Mouse (Mus musculus): ENCODE measurements around the gene Uck2. TPM values are rescaled to one million over a fixed set of nuclear protein-coding genes. Genes with fewer than 3 reads are reported as not detected.

The Uck2 gene
- polyA plus RNA-seq, 1 experiment: not detected

- Histone ChIP-seq H3K27ac (ENCODE audit: insufficient read depth, low read depth, low read length) (no peak overlapping the region), H3K4me3 (ENCODE audit: insufficient read depth, low read depth, low read length) (no peak overlapping the region), H3K4me1 (ENCODE audit: control insufficient read depth, insufficient read depth, low read length) (peaks cover 20% of the 10 kb centered on the region)
- 66% methylated on average over 5 of the region's 5 CpGs for WGBS
- TF ChIP-seq POLR2A (IDR thresholded peaks at IDR 0.05; ENCODE audit: insufficient read depth, low read depth, low read length) (no peak), CTCF (IDR thresholded peaks at IDR 0.05; ENCODE audit: insufficient read depth, low read depth, low read length) (no peak)
Measured at GRCm38 (mm10) chr1:167287156-167287555, 2.0 kb upstream of the Uck2 start.

GRCm38 (mm10) chr1:167285356-167285755 lies 236 bp upstream of the Uck2 start:
- Histone ChIP-seq H3K27ac (ENCODE audit: insufficient read depth, low read depth, low read length) (peak overlapping the region; percentile 21; the same call in 1 of the 2 replicates), H3K4me3 (ENCODE audit: insufficient read depth, low read depth, low read length) (peak overlapping the region; percentile 66), H3K4me1 (ENCODE audit: control insufficient read depth, insufficient read depth, low read length) (peaks cover 21% of the 10 kb centered on the region)
- under 1% methylated on average over 8 of the region's 8 CpGs for WGBS
- TF ChIP-seq POLR2A (IDR thresholded peaks at IDR 0.05; ENCODE audit: insufficient read depth, low read depth, low read length) (no peak), CTCF (IDR thresholded peaks at IDR 0.05; ENCODE audit: insufficient read depth, low read depth, low read length) (no peak)

DNA sequence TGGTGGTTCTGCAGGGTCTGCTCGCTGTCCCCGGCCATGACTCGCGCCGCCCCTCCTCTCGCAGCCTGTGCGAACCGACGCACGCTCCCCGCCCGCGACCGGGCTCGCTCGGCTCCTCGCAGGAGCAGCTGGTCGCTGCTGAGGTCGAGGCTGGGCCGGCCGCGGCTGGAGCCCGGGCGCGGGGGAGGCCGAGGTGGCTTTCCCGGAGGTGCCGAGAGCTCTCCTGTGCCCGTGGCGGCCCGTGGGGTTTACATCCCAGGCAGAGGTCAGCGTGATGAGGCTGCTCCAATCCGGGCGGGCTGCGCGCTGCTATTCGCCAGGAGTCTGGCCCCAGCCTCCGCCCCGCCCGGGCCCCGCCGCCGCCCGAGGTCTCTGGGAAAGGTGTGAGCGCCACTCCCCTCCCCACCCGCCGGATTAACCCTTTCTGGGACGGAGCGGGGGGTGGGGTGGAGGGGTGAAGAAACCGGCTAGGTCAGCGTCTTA lies 242 bp downstream of the Uck2 start:
- TF ChIP-seq CTCF (IDR thresholded peaks at IDR 0.05; ENCODE audit: insufficient read depth, low read depth, low read length): no peak
- peak; percentile 58 for TF ChIP-seq POLR2A (IDR thresholded peaks at IDR 0.05; ENCODE audit: insufficient read depth, low read depth, low read length)

GRCm38 (mm10) chr1:167284258-167284836 lies 773 bp downstream of the Uck2 start:
- Histone ChIP-seq H3K4me3 (ENCODE audit: insufficient read depth, low read depth, low read length) (peak overlapping the region; percentile 66), H3K27ac (ENCODE audit: insufficient read depth, low read depth, low read length) (peak overlapping the region; percentile 28), H3K4me1 (ENCODE audit: control insufficient read depth, insufficient read depth, low read length) (peaks cover 18% of the 10 kb centered on the region)
- WGBS: under 1% methylated on average over 73 of the region's 73 CpGs
- TF ChIP-seq POLR2A (IDR thresholded peaks at IDR 0.05; ENCODE audit: insufficient read depth, low read depth, low read length) (no peak), CTCF (IDR thresholded peaks at IDR 0.05; ENCODE audit: insufficient read depth, low read depth, low read length) (0 out of 2 replicates have a peak, but pooled peaks have one; percentile 15)

More for the DNA sequence above, 242 bp downstream of the Uck2 start:
- peak overlapping the region; percentile 28 for H3K27ac ChIP-seq (ENCODE audit: insufficient read depth, low read depth, low read length)
- WGBS: under 1% methylated on average over 51 of the region's 51 CpGs
- peak overlapping the region; percentile 66 for H3K4me3 ChIP-seq (ENCODE audit: insufficient read depth, low read depth, low read length)
- H3K4me1 ChIP-seq (ENCODE audit: control insufficient read depth, insufficient read depth, low read length): peaks cover 21% of the 10 kb centered on the region

DNA sequence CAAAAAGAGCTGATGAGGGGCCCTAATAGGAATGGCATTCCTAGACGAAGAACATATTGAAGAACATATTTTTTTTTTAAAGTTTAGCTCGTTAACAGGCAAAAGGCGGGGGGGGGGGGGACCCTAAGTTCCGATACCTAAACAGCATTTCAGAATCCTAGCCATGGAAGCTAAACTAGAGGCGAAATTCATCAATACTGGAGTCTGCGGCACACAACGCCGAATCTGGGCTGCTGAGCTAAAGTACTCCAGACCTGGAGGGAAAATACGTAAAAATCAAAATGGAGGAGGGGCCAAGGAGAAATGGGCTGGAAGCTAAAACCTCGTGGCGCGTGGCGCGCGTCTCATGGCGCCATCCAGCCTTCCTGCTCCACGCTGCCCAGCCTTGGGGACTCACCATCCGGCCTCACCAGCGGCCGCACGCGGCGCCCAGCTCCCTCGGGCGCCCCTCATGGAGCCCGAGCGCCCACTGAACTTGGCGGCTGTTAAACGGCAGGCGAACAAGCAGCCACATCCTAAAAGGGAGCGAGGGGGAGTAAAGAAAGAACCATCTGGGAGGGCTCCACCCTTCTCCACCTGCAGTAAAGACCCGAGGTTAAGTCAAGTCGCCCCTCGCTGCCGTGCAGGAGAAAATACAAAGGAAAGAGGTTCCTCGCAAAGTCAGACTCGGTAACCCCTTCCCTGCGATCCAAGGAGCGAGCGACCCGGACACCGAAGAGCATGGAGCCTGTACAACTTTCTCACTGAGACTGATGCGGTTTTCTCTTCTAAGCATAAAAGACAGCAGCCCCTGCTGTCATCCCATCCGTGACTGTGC lies 1.5 kb downstream of the Uck2 start:
- peaks cover 19% of the 10 kb centered on the region for H3K4me1 ChIP-seq (ENCODE audit: control insufficient read depth, insufficient read depth, low read length)
- H3K27ac ChIP-seq (ENCODE audit: insufficient read depth, low read depth, low read length): peak overlapping the region; percentile 31
- TF ChIP-seq POLR2A (IDR thresholded peaks at IDR 0.05; ENCODE audit: insufficient read depth, low read depth, low read length) (0 out of 2 replicates have a peak, but pooled peaks have one; percentile 28), CTCF (IDR thresholded peaks at IDR 0.05; ENCODE audit: insufficient read depth, low read depth, low read length) (no peak)
- under 1% methylated on average over 44 of the region's 44 CpGs for WGBS
- H3K4me3 ChIP-seq (ENCODE audit: insufficient read depth, low read depth, low read length): peak overlapping the region; percentile 66

GRCm38 (mm10) chr1:167282768-167283167 lies 2.4 kb downstream of the Uck2 start:
- H3K4me3 ChIP-seq (ENCODE audit: insufficient read depth, low read depth, low read length): no peak overlapping the region
- no peak for TF ChIP-seq CTCF (IDR thresholded peaks at IDR 0.05; ENCODE audit: insufficient read depth, low read depth, low read length)
- no peak for TF ChIP-seq POLR2A (IDR thresholded peaks at IDR 0.05; ENCODE audit: insufficient read depth, low read depth, low read length)
- H3K4me1 ChIP-seq (ENCODE audit: control insufficient read depth, insufficient read depth, low read length): peaks cover 17% of the 10 kb centered on the region
- no peak overlapping the region for H3K27ac ChIP-seq (ENCODE audit: insufficient read depth, low read depth, low read length)
- 59% methylated on average over 5 of the region's 5 CpGs for WGBS

DNA sequence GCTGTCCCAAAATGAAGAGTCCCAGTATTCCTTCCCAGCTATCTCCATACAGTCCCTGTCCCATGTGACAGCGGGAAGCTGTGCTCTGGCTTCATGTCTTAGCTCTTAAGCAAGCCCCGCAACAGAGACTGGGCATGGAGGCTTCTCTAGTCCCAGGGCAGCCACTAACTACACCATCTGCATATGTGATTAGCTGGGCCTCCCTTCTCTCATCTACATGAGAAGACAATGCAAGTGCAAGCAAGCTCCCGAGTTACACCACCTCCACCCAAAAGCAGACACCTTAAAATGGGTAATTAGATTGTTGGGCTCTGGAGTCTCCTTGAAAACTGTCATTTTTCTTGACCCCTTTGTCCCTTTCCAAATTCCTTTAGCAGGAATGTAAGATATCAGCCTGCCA lies 3.0 kb downstream of the Uck2 start:
- TF ChIP-seq POLR2A (IDR thresholded peaks at IDR 0.05; ENCODE audit: insufficient read depth, low read depth, low read length): no peak
- no peak for TF ChIP-seq CTCF (IDR thresholded peaks at IDR 0.05; ENCODE audit: insufficient read depth, low read depth, low read length)

GRCm38 (mm10) chr1:167280061-167280460 lies 5.1 kb downstream of the Uck2 start:
- peaks cover 12% of the 10 kb centered on the region for H3K4me1 ChIP-seq (ENCODE audit: control insufficient read depth, insufficient read depth, low read length)
- H3K27ac ChIP-seq (ENCODE audit: insufficient read depth, low read depth, low read length): no peak overlapping the region
- TF ChIP-seq CTCF (IDR thresholded peaks at IDR 0.05; ENCODE audit: insufficient read depth, low read depth, low read length) (no peak), POLR2A (IDR thresholded peaks at IDR 0.05; ENCODE audit: insufficient read depth, low read depth, low read length) (no peak)
- H3K4me3 ChIP-seq (ENCODE audit: insufficient read depth, low read depth, low read length): no peak overlapping the region
- 86% methylated on average over 10 of the region's 10 CpGs for WGBS

More for the DNA sequence above, 3.0 kb downstream of the Uck2 start:
- H3K4me3 ChIP-seq (ENCODE audit: insufficient read depth, low read depth, low read length): no peak overlapping the region
- no peak overlapping the region for H3K27ac ChIP-seq (ENCODE audit: insufficient read depth, low read depth, low read length)
- H3K4me1 ChIP-seq (ENCODE audit: control insufficient read depth, insufficient read depth, low read length): peaks cover 17% of the 10 kb centered on the region
- WGBS: 66% methylated on average over 3 of the region's 3 CpGs
